Mouse (Mus musculus): Measurements from ENCODE around the gene Tom1l2. TPM values are rescaled to one million over a fixed set of nuclear protein-coding genes. Genes with fewer than 3 reads are reported as not detected.

Tom1l2 gene
- polyA plus RNA-seq, 2 experiments, result 21.5 to 36.0 TPM

- peak overlapping the region; percentile 78 for H3K27ac ChIP-seq (replicated peaks; ENCODE audit: low read depth, low read length)
These were observed 133.1 kb downstream of the Tom1l2 start for GRCm38 (mm10) chr11:60219609-60220008.

GRCm38 (mm10) chr11:60217467-60217866 is 135.2 kb downstream of the Tom1l2 start:
- ATAC-seq (ENCODE audit: low FRiP score, low read depth) (no peak), DNase-seq (ENCODE audit: low spot score) (no peak)
- peaks cover 32% of the 10 kb centered on the region for H3K4me1 ChIP-seq (ENCODE audit: control insufficient read depth, insufficient read depth, low read length)
- no peaks in the 10 kb centered on the region for H3K9me3 ChIP-seq (ENCODE audit: control insufficient read depth, low read length)
- no peak overlapping the region for H3K27ac ChIP-seq (replicated peaks; ENCODE audit: low read depth, low read length)
- peaks cover 11% of the 10 kb centered on the region; the same call in 1 of the 2 replicates for H3K36me3 ChIP-seq (ENCODE audit: control insufficient read depth, insufficient read depth, low read length)
- no peak overlapping the region for H3K4me3 ChIP-seq (replicated peaks; ENCODE audit: low read length)
- H3K27me3 ChIP-seq (ENCODE audit: control insufficient read depth, insufficient read depth, low read length), result no peaks in the 10 kb centered on the region
- TF ChIP-seq POLR2A (IDR thresholded peaks at IDR 0.05; ENCODE audit: borderline replicate concordance, extremely low read depth, insufficient read depth, insufficient read length), result no peak
- no peak overlapping the region for H3K9ac ChIP-seq (ENCODE audit: low read depth, low read length, severe bottlenecking)
- WGBS, result 92% methylated on average over 7 of the region's 7 CpGs
- H3K4me2 ChIP-seq (replicated peaks; ENCODE audit: low read depth, low read length, severe bottlenecking), result no peak overlapping the region

More at GRCm38 (mm10) chr11:60219609-60220008, 133.1 kb downstream of the Tom1l2 start:
- ATAC-seq (ENCODE audit: low FRiP score, low read depth) (no peak), DNase-seq (ENCODE audit: low spot score) (no peak)
- H3K36me3 ChIP-seq (ENCODE audit: control insufficient read depth, insufficient read depth, low read length), result peaks cover 11% of the 10 kb centered on the region; the same call in 1 of the 2 replicates
- H3K4me1 ChIP-seq (ENCODE audit: control insufficient read depth, insufficient read depth, low read length), result peaks cover 27% of the 10 kb centered on the region
- WGBS, result 34% methylated on average over 8 of the region's 8 CpGs
- peak overlapping the region; percentile 76 for H3K9ac ChIP-seq (ENCODE audit: low read depth, low read length, severe bottlenecking)
- TF ChIP-seq POLR2A (IDR thresholded peaks at IDR 0.05; ENCODE audit: borderline replicate concordance, extremely low read depth, insufficient read depth, insufficient read length), result no peak
- H3K4me2 ChIP-seq (replicated peaks; ENCODE audit: low read depth, low read length, severe bottlenecking), result peak overlapping the region; percentile 88
- no peaks in the 10 kb centered on the region for H3K27me3 ChIP-seq (ENCODE audit: control insufficient read depth, insufficient read depth, low read length)
- peak overlapping the region; percentile 70 for H3K4me3 ChIP-seq (replicated peaks; ENCODE audit: low read length)
- no peaks in the 10 kb centered on the region for H3K9me3 ChIP-seq (ENCODE audit: control insufficient read depth, low read length)

GRCm38 (mm10) chr11:60216671-60217070 is 136.0 kb downstream of the Tom1l2 start:
- Histone ChIP-seq H3K4me1 (ENCODE audit: control insufficient read depth, insufficient read depth, low read length) (peaks cover 33% of the 10 kb centered on the region), H3K27ac (replicated peaks; ENCODE audit: low read depth, low read length) (no peak overlapping the region), H3K27me3 (ENCODE audit: control insufficient read depth, insufficient read depth, low read length) (no peaks in the 10 kb centered on the region), H3K36me3 (ENCODE audit: control insufficient read depth, insufficient read depth, low read length) (peaks cover 11% of the 10 kb centered on the region; the same call in 1 of the 2 replicates), H3K4me2 (replicated peaks; ENCODE audit: low read depth, low read length, severe bottlenecking) (no peak overlapping the region), H3K9me3 (ENCODE audit: control insufficient read depth, low read length) (no peaks in the 10 kb centered on the region), H3K9ac (ENCODE audit: low read depth, low read length, severe bottlenecking) (no peak overlapping the region), H3K4me3 (replicated peaks; ENCODE audit: low read length) (no peak overlapping the region)
- DNase-seq (ENCODE audit: low spot score) (no peak), ATAC-seq (ENCODE audit: low FRiP score, low read depth) (no peak)
- TF ChIP-seq POLR2A (IDR thresholded peaks at IDR 0.05; ENCODE audit: borderline replicate concordance, extremely low read depth, insufficient read depth, insufficient read length), result no peak
- WGBS, result 62% methylated on average over 1 of the region's 1 CpGs

- no peak for DNase-seq (ENCODE audit: low spot score)
- H3K27me3 ChIP-seq (ENCODE audit: control insufficient read depth, insufficient read depth, low read length), result no peaks in the 10 kb centered on the region
- ATAC-seq (ENCODE audit: low FRiP score, low read depth), result no peak
- H3K4me1 ChIP-seq (ENCODE audit: control insufficient read depth, insufficient read depth, low read length), result peaks cover 51% of the 10 kb centered on the region
- no peak overlapping the region; the same call in 1 of the 2 replicates for H3K9ac ChIP-seq (ENCODE audit: low read depth, low read length, severe bottlenecking)
- H3K4me3 ChIP-seq (replicated peaks; ENCODE audit: low read length), result no peak overlapping the region
- H3K9me3 ChIP-seq (ENCODE audit: control insufficient read depth, low read length), result no peaks in the 10 kb centered on the region
- H3K4me2 ChIP-seq (replicated peaks; ENCODE audit: low read depth, low read length, severe bottlenecking), result no peak overlapping the region
- WGBS, result 61% methylated on average over 6 of the region's 6 CpGs
- peaks cover 5% of the 10 kb centered on the region; the same call in 1 of the 2 replicates for H3K36me3 ChIP-seq (ENCODE audit: control insufficient read depth, insufficient read depth, low read length)
- no peak for TF ChIP-seq POLR2A (IDR thresholded peaks at IDR 0.05; ENCODE audit: borderline replicate concordance, extremely low read depth, insufficient read depth, insufficient read length)
- no peak overlapping the region for H3K27ac ChIP-seq (replicated peaks; ENCODE audit: low read depth, low read length)
These were observed 139.4 kb downstream of the Tom1l2 start for GRCm38 (mm10) chr11:60213266-60213665.

- H3K4me1 ChIP-seq (ENCODE audit: control insufficient read depth, insufficient read depth, low read length), result peaks cover 55% of the 10 kb centered on the region
- H3K4me3 ChIP-seq (replicated peaks; ENCODE audit: low read length), result no peak overlapping the region
- ATAC-seq (ENCODE audit: low FRiP score, low read depth) (no peak), DNase-seq (ENCODE audit: low spot score) (no peak)
- H3K9ac ChIP-seq (ENCODE audit: low read depth, low read length, severe bottlenecking), result no peak overlapping the region
- H3K27ac ChIP-seq (replicated peaks; ENCODE audit: low read depth, low read length), result peak overlapping the region; percentile 39; the same call in 1 of the 2 replicates
- H3K27me3 ChIP-seq (ENCODE audit: control insufficient read depth, insufficient read depth, low read length), result no peaks in the 10 kb centered on the region
- H3K4me2 ChIP-seq (replicated peaks; ENCODE audit: low read depth, low read length, severe bottlenecking), result 0 out of 2 replicates have a peak overlapping the region, but pooled peaks have one; percentile 11
- peaks cover 5% of the 10 kb centered on the region; the same call in 1 of the 2 replicates for H3K36me3 ChIP-seq (ENCODE audit: control insufficient read depth, insufficient read depth, low read length)
- no peaks in the 10 kb centered on the region for H3K9me3 ChIP-seq (ENCODE audit: control insufficient read depth, low read length)
- no peak for TF ChIP-seq POLR2A (IDR thresholded peaks at IDR 0.05; ENCODE audit: borderline replicate concordance, extremely low read depth, insufficient read depth, insufficient read length)
- 56% methylated on average over 12 of the region's 12 CpGs for WGBS
These were observed 140.9 kb downstream of the Tom1l2 start for GRCm38 (mm10) chr11:60211761-60212160.

All from limb, embryonic 14.5 days (tissue).